Mouse (Mus musculus) lung, postnatal 25 days (tissue): ENCODE measurements around the gene Acadl.

Source experiments
- DNase-seq: peaks from one replicate; pipeline ENCODE4 v3.0.0; 2022; ENCODE audit warnings: low spot score

Acadl gene

DNA sequence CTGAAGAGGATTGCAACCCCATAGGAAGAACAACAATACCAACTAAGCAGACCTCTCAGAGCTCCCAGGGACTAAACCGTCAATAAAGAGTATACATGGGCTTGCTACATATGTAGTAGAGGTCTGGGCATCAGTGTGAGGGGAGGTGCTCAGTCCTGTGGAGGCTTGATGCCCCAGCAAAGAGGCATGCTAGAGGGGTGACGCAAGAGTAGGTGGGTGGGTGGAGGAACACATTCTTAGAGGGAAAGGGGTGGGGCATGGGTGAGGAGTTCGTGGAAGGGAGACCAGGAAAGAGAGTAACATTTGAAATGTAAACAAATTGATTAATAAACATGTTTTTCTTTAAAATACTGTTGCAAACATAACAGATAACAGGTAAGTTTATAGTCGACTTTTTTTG lies 82.0 kb downstream of the Acadl start:
- no peak for DNase-seq
